Mouse (Mus musculus) layer of hippocampus, adult 9-11 months (tissue): Measurements from ENCODE around the gene Rangap1.
A peak's percentile ranks its signal among the peaks of the same experiment; 100 is the strongest.

ENCODE experiments used
- DNase-seq: peaks from one replicate; pipeline ENCODE4 v3.0.0; 2022

The Rangap1 gene

GRCm38 (mm10) chr15:81693967-81694881 lies 51.1 kb downstream of the Rangap1 start:
- DNase-seq: peak; percentile 65

GRCm38 (mm10) chr15:81693366-81693966 lies 51.9 kb downstream of the Rangap1 start:
- DNase-seq: no peak

GRCm38 (mm10) chr15:81680301-81680805 lies 65.0 kb downstream of the Rangap1 start:
- no peak for DNase-seq

GRCm38 (mm10) chr15:81676637-81677036 lies 68.7 kb downstream of the Rangap1 start:
- DNase-seq: no peak

GRCm38 (mm10) chr15:81670231-81670640 lies 75.1 kb downstream of the Rangap1 start:
- no peak for DNase-seq

- no peak for DNase-seq
These were observed 78.4 kb downstream of the Rangap1 start for GRCm38 (mm10) chr15:81666957-81667356.

GRCm38 (mm10) chr15:81663697-81664561 lies 81.4 kb downstream of the Rangap1 start, which contains the start of gene L3mbtl2:
L3mbtl2 (plus strand) TSS chr15:81663889.
- DNase-seq: peak; percentile 93

GRCm38 (mm10) chr15:81663281-81663680 lies 82.0 kb downstream of the Rangap1 start:
- no peak for DNase-seq

GRCm38 (mm10) chr15:81661701-81662100 lies 83.6 kb downstream of the Rangap1 start:
- no peak for DNase-seq
